In the genomic region with DNA sequence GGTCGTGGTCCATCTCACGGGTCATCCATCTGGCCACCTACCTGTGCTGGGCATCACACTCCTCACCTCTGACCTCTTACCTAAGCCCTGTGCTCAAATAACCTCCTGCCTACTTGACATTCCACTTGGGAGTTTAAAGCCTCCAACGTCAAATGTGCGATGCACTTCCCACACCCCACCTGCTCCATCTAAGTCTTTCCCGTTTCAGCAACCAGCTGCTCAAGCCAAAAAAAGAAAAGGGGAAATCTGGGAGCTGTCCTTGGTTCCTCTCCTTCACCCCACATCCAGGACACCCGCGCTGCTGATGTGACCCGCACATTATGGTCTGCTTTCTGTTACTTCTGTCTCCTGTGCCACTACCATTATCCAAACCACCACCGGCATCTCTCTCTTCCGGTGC, we compare ENCODE assay signal across 27 mouse cellular contexts. TPM values are rescaled to one million over a fixed set of nuclear protein-coding genes. Genes with fewer than 3 reads are reported as not detected.
DNase-seq lines count a peak whose midpoint lies in the region; ATAC-seq and TF ChIP-seq lines count a peak whose summit lies in the region.
"Had no signal": no experiment of that assay in that cellular context is flagged by ENCODE, and none has a peak within 500 bp of the region (broad histone marks: within the 10 kb centered on the region; RNA-seq: fewer than 3 reads in every experiment).

No protein-coding gene starts in this region.

- 0 out of 2 replicates have a peak, but pooled peaks cover 2% of the 10 kb centered on the region for H3K27me3 ChIP-seq in liver, embryonic 11.5 days (replicated peaks; ENCODE audit: control insufficient read depth, insufficient read depth, low read length)
- H3K27me3 ChIP-seq in liver, embryonic 12.5 days (replicated peaks): no peaks in the 10 kb centered on the region
- H3K27me3 ChIP-seq in limb, embryonic 15.5 days: no peaks in the 10 kb centered on the region
- H3K27me3 ChIP-seq in lung, postnatal 0 days (replicated peaks; ENCODE audit: insufficient read depth, low read length): no peaks in the 10 kb centered on the region
- H3K27me3 ChIP-seq: embryonic facial prominence, embryonic 15.5 days; neural tube, embryonic 12.5 days had no signal

- peak overlapping the region; percentile 50; the same call in 1 of the 2 replicates for H3K4me2 ChIP-seq in liver, embryonic 11.5 days
- H3K4me2 ChIP-seq in liver, embryonic 12.5 days: no peak overlapping the region
- 0 out of 2 replicates have a peak overlapping the region, but pooled peaks have one; percentile 3 for H3K4me2 ChIP-seq in limb, embryonic 15.5 days
- H3K4me2 ChIP-seq in lung, postnatal 0 days (replicated peaks; ENCODE audit: low read depth, low read length): no peak overlapping the region
- H3K4me2 ChIP-seq: midbrain, embryonic 11.5 days had no signal

- H3K36me3 ChIP-seq in liver, embryonic 11.5 days (ENCODE audit: control insufficient read depth, insufficient read depth, low read length): peaks cover 3% of the 10 kb centered on the region; the same call in 1 of the 2 replicates
- peaks cover 29% of the 10 kb centered on the region for H3K36me3 ChIP-seq in liver, embryonic 12.5 days
- H3K36me3 ChIP-seq in limb, embryonic 15.5 days: no peaks in the 10 kb centered on the region
- H3K36me3 ChIP-seq in lung, postnatal 0 days (ENCODE audit: insufficient read depth, low read length): no peaks in the 10 kb centered on the region
- H3K36me3 ChIP-seq: neural tube, embryonic 12.5 days had no signal

- DNase-seq in frontal cortex, adult 2 months (ENCODE audit: extremely low spot score in 1 of 2, low spot score in 1 of 2): peak; percentile 41 to 64
- no peak for DNase-seq in frontal cortex, postnatal 25 days (ENCODE audit: low spot score in 2 of 2)
- DNase-seq in liver, embryonic 11.5 days (ENCODE audit: low spot score): no peak
- DNase-seq in brain, adult 2 months (ENCODE audit: low read depth, low spot score): peak; percentile 86
- no peak for DNase-seq in lung, postnatal 0 days (ENCODE audit: low spot score)
- no peak for DNase-seq in lung, postnatal 14 days
- DNase-seq: adrenal gland, adult 8-10 months; cerebellum, adult 8-10 months; gastrocnemius, postnatal 10 days; heart, postnatal 10 days; kidney, adult 9 months; kidney, postnatal 10 days; lung, embryonic 14.5 days; lung, postnatal 36 days; retina, postnatal 1 day had no signal

- no peak for TF ChIP-seq EP300 in lung, postnatal 0 days (IDR thresholded peaks at IDR 0.05)

- no peak overlapping the region for H3K27ac ChIP-seq in liver, embryonic 11.5 days (ENCODE audit: low read depth, low read length)
- H3K27ac ChIP-seq in liver, embryonic 12.5 days: no peak overlapping the region
- no peak overlapping the region for H3K27ac ChIP-seq in limb, embryonic 15.5 days
- no peak overlapping the region for H3K27ac ChIP-seq in lung, postnatal 0 days (ENCODE audit: low read length)
- H3K27ac ChIP-seq: embryonic facial prominence, embryonic 15.5 days; forebrain, embryonic 12.5 days; heart, embryonic 13.5 days; hindbrain, embryonic 14.5 days; liver, embryonic 14.5 days; neural tube, embryonic 12.5 days had no signal

- no peaks in the 10 kb centered on the region for H3K9me3 ChIP-seq in liver, embryonic 11.5 days (ENCODE audit: control insufficient read depth, low read length)
- H3K9me3 ChIP-seq in liver, embryonic 12.5 days (replicated peaks): no peaks in the 10 kb centered on the region
- H3K9me3 ChIP-seq in limb, embryonic 15.5 days: no peaks in the 10 kb centered on the region
- no peaks in the 10 kb centered on the region for H3K9me3 ChIP-seq in lung, postnatal 0 days (ENCODE audit: low read length)
- H3K9me3 ChIP-seq: embryonic facial prominence, embryonic 15.5 days; forebrain, embryonic 12.5 days; G1E; heart, embryonic 13.5 days; neural tube, embryonic 12.5 days had no signal

- no peak overlapping the region for H3K9ac ChIP-seq in liver, embryonic 11.5 days (ENCODE audit: low read depth, low read length)
- H3K9ac ChIP-seq in liver, embryonic 12.5 days: no peak overlapping the region
- no peak overlapping the region for H3K9ac ChIP-seq in limb, embryonic 15.5 days
- H3K9ac ChIP-seq in lung, postnatal 0 days (replicated peaks; ENCODE audit: low read depth): no peak overlapping the region
- H3K9ac ChIP-seq: embryonic facial prominence, embryonic 15.5 days; forebrain, embryonic 12.5 days; heart, embryonic 13.5 days; liver, embryonic 14.5 days; lung, embryonic 14.5 days; neural tube, embryonic 12.5 days had no signal

- no peak for ATAC-seq in liver, embryonic 11.5 days (replicated peaks; ENCODE audit: low FRiP score)
- no peak for ATAC-seq in liver, embryonic 12.5 days
- ATAC-seq in limb, embryonic 15.5 days (ENCODE audit: insufficient number of reproducible peaks, low FRiP score, low TSS enrichment, low read depth): no peak
- ATAC-seq in lung, postnatal 0 days: no peak
- ATAC-seq: intestine, postnatal 0 days; midbrain, embryonic 16.5 days had no signal

- WGBS in liver, embryonic 11.5 days: 87% methylated on average over 10 of the region's 10 CpGs
- WGBS in liver, embryonic 12.5 days (ENCODE audit: insufficient replicate concordance): 84% methylated on average over 10 of the region's 10 CpGs
- WGBS in limb, embryonic 15.5 days: 84% methylated on average over 10 of the region's 10 CpGs
- WGBS in lung, postnatal 0 days: 80% methylated on average over 10 of the region's 10 CpGs

- no peak overlapping the region for H3K4me3 ChIP-seq in liver, embryonic 11.5 days (ENCODE audit: low read depth, low read length)
- no peak overlapping the region for H3K4me3 ChIP-seq in liver, embryonic 12.5 days
- no peak overlapping the region for H3K4me3 ChIP-seq in limb, embryonic 15.5 days
- H3K4me3 ChIP-seq in lung, postnatal 0 days (ENCODE audit: low read depth, low read length): no peak overlapping the region
- H3K4me3 ChIP-seq: forebrain, embryonic 12.5 days; neural tube, embryonic 12.5 days had no signal

- peaks cover 32% of the 10 kb centered on the region for H3K4me1 ChIP-seq in liver, embryonic 11.5 days (replicated peaks; ENCODE audit: control insufficient read depth, insufficient read depth, low read length)
- H3K4me1 ChIP-seq in liver, embryonic 12.5 days: peaks cover 62% of the 10 kb centered on the region
- H3K4me1 ChIP-seq in limb, embryonic 15.5 days: peaks cover 59% of the 10 kb centered on the region
- peaks cover 4% of the 10 kb centered on the region; the same call in 1 of the 2 replicates for H3K4me1 ChIP-seq in lung, postnatal 0 days (ENCODE audit: insufficient read depth, low read depth, low read length)

- TF ChIP-seq CTCF in lung, postnatal 0 days (IDR thresholded peaks at IDR 0.05): no peak

RNA-seq across cellular contexts. Expression of gene Uqcc2, which starts 1.5 kb away (rescaled TPM):
- polyA plus RNA-seq in frontal cortex, adult 2 months (2012; rRNA removed): 327 and 355 TPM in 2 replicates
- polyA plus RNA-seq in liver, embryonic 11.5 days (2014; fragmentation: Nextera tagmentation; extraction: Ambion mirVana): 386 and 413 TPM in 2 replicates
- polyA plus RNA-seq in liver, embryonic 12.5 days (2016; fragmentation: Nextera tagmentation; extraction: Ambion mirVana): 254 and 262 TPM in 2 replicates
- polyA plus RNA-seq in limb, embryonic 15.5 days (2015; fragmentation: Nextera tagmentation; extraction: Ambion mirVana): 276 and 289 TPM in 2 replicates
- polyA plus RNA-seq in lung, postnatal 0 days (2015; fragmentation: Nextera tagmentation; extraction: Ambion mirVana): 155 and 176 TPM in 2 replicates

RNA-seq across cellular contexts. Expression of gene Ip6k3, which starts 35.4 kb away (rescaled TPM):
- polyA plus RNA-seq in frontal cortex, adult 2 months (2012; rRNA removed): 1.1 and 1.3 TPM in 2 replicates
- 0.11 TPM in 1 of 2 replicates, not detected in the other for polyA plus RNA-seq in liver, embryonic 11.5 days (2014; fragmentation: Nextera tagmentation; extraction: Ambion mirVana)
- 0.13 TPM in 1 of 2 replicates, not detected in the other for polyA plus RNA-seq in liver, embryonic 12.5 days (2016; fragmentation: Nextera tagmentation; extraction: Ambion mirVana)
- 0.44 and 1.7 TPM in 2 replicates for polyA plus RNA-seq in limb, embryonic 15.5 days (2015; fragmentation: Nextera tagmentation; extraction: Ambion mirVana)
- polyA plus RNA-seq in lung, postnatal 0 days (2015; fragmentation: Nextera tagmentation; extraction: Ambion mirVana): 0.75 and 0.91 TPM in 2 replicates
- polyA plus RNA-seq: G1E; intestine, postnatal 0 days; lung, embryonic 14.5 days had no signal

Comparison
In these comparisons a context has a peak if more than half of its experiments do, and no peak if none do; other contexts are left out.
1. DNase-seq: peak in frontal cortex, adult 2 months (2 of 2) and brain, adult 2 months (single experiment); none in frontal cortex, postnatal 25 days (0 of 2), liver, embryonic 11.5 days (single experiment), lung, postnatal 0 days (single experiment) and lung, postnatal 14 days (single experiment).
2. H3K4me2 ChIP-seq: peak in liver, embryonic 11.5 days (single experiment) and limb, embryonic 15.5 days (single experiment); none in liver, embryonic 12.5 days (single experiment) and lung, postnatal 0 days (single experiment).